Mouse (Mus musculus): ENCODE data around the gene Slc25a19. TPM values are rescaled to one million over a fixed set of nuclear protein-coding genes. Genes with fewer than 3 reads are reported as not detected.
A peak's percentile ranks its signal among the peaks of the same experiment; 100 is the strongest.

The Slc25a19 gene
- polyA plus RNA-seq, 1 experiment, result 20.5 TPM

DNA sequence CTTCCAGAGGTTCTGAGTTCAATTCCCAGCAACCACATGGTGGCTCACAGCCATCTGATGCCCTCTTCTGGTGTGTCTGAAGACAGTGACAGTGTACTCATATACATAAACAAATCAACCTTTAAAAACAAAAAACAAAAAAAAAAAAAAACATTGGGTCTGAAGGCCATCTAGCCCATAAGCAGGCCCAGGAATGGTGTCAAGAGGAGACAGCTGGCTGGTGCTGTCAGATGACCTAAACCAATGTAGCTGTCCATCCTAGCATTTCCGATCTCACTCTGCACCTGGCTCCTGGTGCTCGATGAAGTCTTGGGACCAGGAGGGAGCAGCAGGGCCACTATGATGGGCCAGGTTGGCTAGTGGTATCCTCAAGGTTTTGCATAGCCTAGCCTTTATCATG is 14.6 kb upstream of the Slc25a19 start:
- Histone ChIP-seq H3K36me3 (replicated peaks; ENCODE audit: low read length) (peaks cover 53% of the 10 kb centered on the region), H3K4me1 (peaks cover 82% of the 10 kb centered on the region), H3K4me3 (replicated peaks) (peak overlapping the region; percentile 86), H3K27me3 (replicated peaks) (no peaks in the 10 kb centered on the region), H3K9me3 (no peaks in the 10 kb centered on the region)
- no peak for TF ChIP-seq FLI1 (IDR thresholded peaks at IDR 0.05; ENCODE audit: low read length)
- no peak for TF ChIP-seq GATA1 (IDR thresholded peaks at IDR 0.05; ENCODE audit: borderline replicate concordance, low read length)

DNA sequence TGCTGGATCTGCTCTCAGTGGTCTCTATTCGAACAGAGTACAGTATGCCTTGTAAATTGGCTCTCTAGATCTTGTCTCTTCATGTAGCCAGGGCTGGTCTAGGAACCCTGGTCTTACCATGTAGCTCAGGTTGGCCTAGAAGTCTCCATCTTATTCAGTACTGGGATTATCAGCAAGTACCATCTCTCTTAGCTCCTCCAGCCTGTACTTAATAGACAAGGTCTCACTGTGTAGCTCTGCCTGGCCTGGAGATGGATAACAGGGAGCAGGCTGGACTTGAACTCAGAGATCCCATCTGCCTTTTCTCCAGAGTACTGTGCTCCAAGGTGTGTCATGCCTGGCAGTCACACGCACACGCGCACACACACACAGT is 13.6 kb upstream of the Slc25a19 start:
- Histone ChIP-seq H3K4me3 (replicated peaks) (peak overlapping the region; percentile 74), H3K27me3 (replicated peaks) (no peaks in the 10 kb centered on the region), H3K9me3 (no peaks in the 10 kb centered on the region), H3K4me1 (peaks cover 73% of the 10 kb centered on the region), H3K36me3 (replicated peaks; ENCODE audit: low read length) (peaks cover 42% of the 10 kb centered on the region)
- TF ChIP-seq FLI1 (IDR thresholded peaks at IDR 0.05; ENCODE audit: low read length) (no peak), GATA1 (IDR thresholded peaks at IDR 0.05; ENCODE audit: borderline replicate concordance, low read length) (no peak)

DNA sequence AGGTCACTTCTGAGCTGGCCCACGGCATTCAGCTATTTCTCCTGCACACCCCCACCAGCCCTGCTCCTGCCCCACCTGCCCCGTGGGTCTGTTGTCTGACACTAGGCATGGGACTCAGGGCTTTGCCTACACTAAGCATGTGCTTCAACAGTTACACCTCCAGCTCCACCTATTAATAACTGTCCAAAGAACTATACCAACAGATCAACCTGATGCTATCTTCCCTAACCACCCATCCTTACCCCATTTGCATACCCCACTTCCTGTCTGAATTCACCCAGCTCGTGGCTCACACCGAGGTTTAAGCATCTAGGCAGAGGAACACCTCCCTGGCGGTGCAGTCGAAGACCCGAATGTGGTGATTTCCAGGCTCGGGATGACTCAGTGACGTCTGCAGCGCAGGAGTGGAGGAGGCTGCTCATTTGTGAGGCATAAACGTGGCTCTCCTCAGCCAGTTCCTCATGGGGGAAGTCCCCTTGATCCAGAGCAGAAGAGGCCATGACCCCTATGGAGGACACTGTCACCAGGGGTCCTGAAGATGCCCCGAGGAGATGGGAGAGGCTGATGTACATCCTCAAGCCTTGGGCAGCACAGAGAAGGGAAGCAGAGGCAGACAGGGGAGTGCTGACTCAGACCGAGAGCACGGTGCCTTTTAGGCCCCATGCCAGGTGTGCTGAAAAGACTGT is 13.0 kb upstream of the Slc25a19 start:
- Histone ChIP-seq H3K4me1 (peaks cover 69% of the 10 kb centered on the region), H3K27me3 (replicated peaks) (no peaks in the 10 kb centered on the region), H3K4me3 (replicated peaks) (peak overlapping the region; percentile 74), H3K9me3 (no peaks in the 10 kb centered on the region), H3K36me3 (replicated peaks; ENCODE audit: low read length) (peaks cover 37% of the 10 kb centered on the region)
- TF ChIP-seq FLI1 (IDR thresholded peaks at IDR 0.05; ENCODE audit: low read length) (no peak), GATA1 (IDR thresholded peaks at IDR 0.05; ENCODE audit: borderline replicate concordance, low read length) (no peak)

DNA sequence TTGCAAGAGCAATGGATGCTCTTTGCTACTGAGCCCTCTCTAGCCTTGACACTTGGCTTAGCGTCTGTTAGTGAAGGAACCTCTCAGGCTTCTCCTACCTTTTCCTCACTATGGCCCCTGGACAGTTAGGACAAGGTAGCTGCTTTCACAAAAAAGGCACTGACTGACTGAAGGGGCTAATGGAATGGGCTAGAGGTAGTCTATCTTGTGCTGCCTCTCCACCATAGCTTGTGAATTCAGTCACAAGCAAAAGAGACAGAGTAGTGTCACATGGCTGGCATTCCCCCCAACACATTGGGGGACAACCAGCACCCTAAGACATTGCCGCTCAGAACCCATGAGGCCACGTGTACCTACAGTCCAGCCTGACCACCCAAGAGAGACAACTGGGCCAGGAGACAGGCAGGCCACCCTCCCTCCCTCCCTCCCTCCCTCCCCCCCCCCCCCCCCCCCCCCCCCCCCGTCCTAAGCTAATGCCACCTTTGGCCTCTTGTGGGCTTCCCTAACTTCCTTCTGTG is 12.3 kb upstream of the Slc25a19 start:
- H3K4me1 ChIP-seq, result peaks cover 69% of the 10 kb centered on the region
- H3K36me3 ChIP-seq (replicated peaks; ENCODE audit: low read length), result peaks cover 30% of the 10 kb centered on the region
- no peaks in the 10 kb centered on the region for H3K9me3 ChIP-seq

GRCm38 (mm10) chr11:115639540-115639939 is 11.4 kb upstream of the Slc25a19 start:
- Histone ChIP-seq H3K36me3 (replicated peaks; ENCODE audit: low read length) (peaks cover 22% of the 10 kb centered on the region), H3K4me1 (peaks cover 70% of the 10 kb centered on the region), H3K9me3 (no peaks in the 10 kb centered on the region), H3K27me3 (replicated peaks) (no peaks in the 10 kb centered on the region), H3K4me3 (replicated peaks) (peak overlapping the region; percentile 67)
- TF ChIP-seq FLI1 (IDR thresholded peaks at IDR 0.05; ENCODE audit: low read length) (no peak), GATA1 (IDR thresholded peaks at IDR 0.05; ENCODE audit: borderline replicate concordance, low read length) (no peak)

More for the DNA sequence above, 12.3 kb upstream of the Slc25a19 start:
- no peak for TF ChIP-seq FLI1 (IDR thresholded peaks at IDR 0.05; ENCODE audit: low read length)
- no peak for TF ChIP-seq GATA1 (IDR thresholded peaks at IDR 0.05; ENCODE audit: borderline replicate concordance, low read length)
- H3K27me3 ChIP-seq (replicated peaks), result no peaks in the 10 kb centered on the region
- H3K4me3 ChIP-seq (replicated peaks), result no peak overlapping the region

- no peak for TF ChIP-seq FLI1 (IDR thresholded peaks at IDR 0.05; ENCODE audit: low read length)
- TF ChIP-seq GATA1 (IDR thresholded peaks at IDR 0.05; ENCODE audit: borderline replicate concordance, low read length), result no peak
- Histone ChIP-seq H3K4me1 (peaks cover 70% of the 10 kb centered on the region), H3K27me3 (replicated peaks) (no peaks in the 10 kb centered on the region), H3K4me3 (replicated peaks) (peak overlapping the region; percentile 74), H3K36me3 (replicated peaks; ENCODE audit: low read length) (peaks cover 16% of the 10 kb centered on the region), H3K9me3 (no peaks in the 10 kb centered on the region)
These were observed 10.7 kb upstream of the Slc25a19 start for GRCm38 (mm10) chr11:115638498-115639409.

- H3K9me3 ChIP-seq, result no peaks in the 10 kb centered on the region
- no peak overlapping the region for H3K4me3 ChIP-seq (replicated peaks)
- peaks cover 2% of the 10 kb centered on the region for H3K36me3 ChIP-seq (replicated peaks; ENCODE audit: low read length)
- TF ChIP-seq GATA1 (IDR thresholded peaks at IDR 0.05; ENCODE audit: borderline replicate concordance, low read length) (no peak), FLI1 (IDR thresholded peaks at IDR 0.05; ENCODE audit: low read length) (no peak)
- peaks cover 68% of the 10 kb centered on the region for H3K4me1 ChIP-seq
- H3K27me3 ChIP-seq (replicated peaks), result no peaks in the 10 kb centered on the region
These were observed 8.9 kb upstream of the Slc25a19 start for GRCm38 (mm10) chr11:115636960-115637359.

- Histone ChIP-seq H3K4me1 (peaks cover 67% of the 10 kb centered on the region), H3K36me3 (replicated peaks; ENCODE audit: low read length) (no peaks in the 10 kb centered on the region), H3K27me3 (replicated peaks) (no peaks in the 10 kb centered on the region), H3K4me3 (replicated peaks) (no peak overlapping the region), H3K9me3 (no peaks in the 10 kb centered on the region)
- no peak for TF ChIP-seq FLI1 (IDR thresholded peaks at IDR 0.05; ENCODE audit: low read length)
These were observed 7.4 kb upstream of the Slc25a19 start for GRCm38 (mm10) chr11:115635484-115635883.

DNA sequence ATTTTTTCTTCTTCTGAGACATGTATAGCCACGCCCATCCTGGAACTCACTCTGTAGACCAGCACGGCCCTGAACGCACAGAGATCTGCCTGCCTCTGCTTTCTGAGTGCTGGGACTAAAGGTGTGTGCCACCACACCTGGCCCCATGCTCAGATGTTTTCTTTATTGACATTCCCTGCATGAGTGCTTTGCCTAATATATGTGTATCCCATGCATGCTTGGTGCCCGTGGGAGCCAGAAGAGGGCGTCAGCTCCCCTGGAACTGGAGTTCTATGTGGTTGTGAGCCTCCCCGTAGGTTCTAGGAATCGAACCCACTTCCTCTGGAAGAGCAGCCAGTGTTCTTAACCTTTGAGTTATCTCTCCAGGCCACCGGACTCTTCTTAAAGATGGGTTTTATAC is 6.9 kb upstream of the Slc25a19 start:
- Histone ChIP-seq H3K9me3 (no peaks in the 10 kb centered on the region), H3K4me1 (peaks cover 66% of the 10 kb centered on the region), H3K36me3 (replicated peaks; ENCODE audit: low read length) (no peaks in the 10 kb centered on the region), H3K27me3 (replicated peaks) (no peaks in the 10 kb centered on the region), H3K4me3 (replicated peaks) (no peak overlapping the region)
- no peak for TF ChIP-seq GATA1 (IDR thresholded peaks at IDR 0.05; ENCODE audit: borderline replicate concordance, low read length)
- no peak for TF ChIP-seq FLI1 (IDR thresholded peaks at IDR 0.05; ENCODE audit: low read length)

DNA sequence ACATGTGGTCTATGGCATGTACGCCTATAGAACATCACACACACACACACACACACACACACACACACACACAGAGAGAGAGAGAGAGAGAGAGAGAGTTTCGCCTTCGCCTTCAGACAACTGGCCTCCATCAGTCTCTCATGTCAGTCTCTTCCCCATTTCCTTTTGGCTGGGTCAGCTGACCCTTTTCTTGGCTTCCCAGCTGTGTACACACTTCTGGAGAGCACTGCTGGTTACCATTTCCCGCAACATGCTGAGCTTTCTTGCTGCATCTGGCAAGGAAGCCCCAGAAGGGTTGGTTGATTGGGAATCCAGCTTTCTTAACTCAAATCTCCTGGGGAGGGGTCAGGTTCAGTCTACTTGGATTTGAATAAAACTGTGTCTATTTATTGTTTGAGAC is 6.0 kb upstream of the Slc25a19 start:
- no peaks in the 10 kb centered on the region for H3K9me3 ChIP-seq
- peaks cover 61% of the 10 kb centered on the region for H3K4me1 ChIP-seq
- no peaks in the 10 kb centered on the region for H3K27me3 ChIP-seq (replicated peaks)
- no peak overlapping the region for H3K4me3 ChIP-seq (replicated peaks)
- TF ChIP-seq GATA1 (IDR thresholded peaks at IDR 0.05; ENCODE audit: borderline replicate concordance, low read length) (no peak), FLI1 (IDR thresholded peaks at IDR 0.05; ENCODE audit: low read length) (no peak)
- no peaks in the 10 kb centered on the region for H3K36me3 ChIP-seq (replicated peaks; ENCODE audit: low read length)
